Mouse (Mus musculus): Measurements from ENCODE around the gene Soga3. TPM values are rescaled to one million over a fixed set of nuclear protein-coding genes. Genes with fewer than 3 reads are reported as not detected.

Gene Soga3
- polyA plus RNA-seq, 1 experiment from 2014 or later: 47.0 TPM

DNA sequence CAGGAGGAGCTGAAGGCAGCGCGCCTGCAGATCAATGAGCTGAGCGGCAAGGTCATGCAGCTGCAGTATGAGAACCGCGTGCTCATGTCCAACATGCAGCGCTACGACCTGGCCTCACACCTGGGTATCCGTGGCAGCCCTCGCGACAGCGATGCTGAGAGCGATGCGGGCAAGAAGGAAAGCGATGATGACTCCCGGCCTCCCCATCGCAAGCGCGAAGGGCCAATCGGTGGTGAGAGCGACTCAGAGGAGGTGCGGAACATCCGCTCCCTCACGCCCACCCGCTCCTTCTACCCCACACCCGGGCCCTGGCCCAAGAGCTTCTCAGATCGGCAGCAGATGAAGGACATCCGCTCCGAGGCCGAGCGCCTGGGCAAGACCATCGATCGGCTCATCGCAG is 53.2 kb downstream of the Soga3 start:
- Histone ChIP-seq H3K4me1 (ENCODE audit: control insufficient read depth, insufficient read depth, low read length) (no peaks in the 10 kb centered on the region), H3K36me3 (ENCODE audit: control insufficient read depth, insufficient read depth, low read length) (peaks cover 73% of the 10 kb centered on the region), H3K27me3 (replicated peaks; ENCODE audit: control insufficient read depth, insufficient read depth, low read length) (no peaks in the 10 kb centered on the region), H3K9ac (ENCODE audit: low read length) (no peak overlapping the region), H3K9me3 (replicated peaks; ENCODE audit: control insufficient read depth, low read length) (peaks cover 4% of the 10 kb centered on the region; the same call in 1 of the 2 replicates), H3K4me2 (ENCODE audit: low read length) (no peak overlapping the region), H3K4me3 (ENCODE audit: low read depth, low read length) (no peak overlapping the region), H3K27ac (ENCODE audit: low read depth, low read length) (no peak overlapping the region)
- ATAC-seq (no peak), DNase-seq (ENCODE audit: low spot score) (no peak)
- 98% methylated on average over 33 of the region's 33 CpGs for WGBS

DNA sequence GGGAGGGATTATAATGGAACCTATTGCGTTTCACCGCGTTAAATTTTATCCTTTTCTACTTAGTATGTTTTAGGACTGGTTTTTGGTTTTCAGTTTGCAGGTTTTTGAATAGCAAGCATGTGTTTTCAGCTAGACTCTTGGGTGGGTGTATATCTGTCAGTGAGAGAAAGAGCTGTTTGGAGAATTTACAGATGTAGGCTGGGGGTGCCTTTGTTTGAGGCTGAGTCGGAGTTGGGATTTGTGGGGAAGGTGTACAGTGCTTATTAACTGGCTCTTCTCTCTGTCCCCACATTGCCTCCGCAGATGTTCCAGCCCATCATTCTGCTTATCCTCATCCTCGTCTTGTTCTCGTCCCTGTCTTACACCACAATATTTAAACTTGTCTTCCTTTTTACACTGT is 55.0 kb downstream of the Soga3 start, which contains the start of gene Gm49353:
Gene Gm49353, plus strand, starts transcription at position 313 of the 400 bp plus-strand sequence.
- Histone ChIP-seq H3K36me3 (ENCODE audit: control insufficient read depth, insufficient read depth, low read length) (peaks cover 76% of the 10 kb centered on the region), H3K27ac (ENCODE audit: low read depth, low read length) (no peak within 1 kb of the TSS), H3K4me2 (ENCODE audit: low read length) (no peak within 1 kb of the TSS), H3K9ac (ENCODE audit: low read length) (no peak within 1 kb of the TSS), H3K27me3 (replicated peaks; ENCODE audit: control insufficient read depth, insufficient read depth, low read length) (no peaks in the 10 kb centered on the region), H3K4me1 (ENCODE audit: control insufficient read depth, insufficient read depth, low read length) (no peaks in the 10 kb centered on the region), H3K9me3 (replicated peaks; ENCODE audit: control insufficient read depth, low read length) (peaks cover 4% of the 10 kb centered on the region; the same call in 1 of the 2 replicates), H3K4me3 (ENCODE audit: low read depth, low read length) (no peak within 1 kb of the TSS)
- WGBS: 95% methylated on average over 7 of the region's 7 CpGs
- ATAC-seq (no peak), DNase-seq (ENCODE audit: low spot score) (no peak)

DNA sequence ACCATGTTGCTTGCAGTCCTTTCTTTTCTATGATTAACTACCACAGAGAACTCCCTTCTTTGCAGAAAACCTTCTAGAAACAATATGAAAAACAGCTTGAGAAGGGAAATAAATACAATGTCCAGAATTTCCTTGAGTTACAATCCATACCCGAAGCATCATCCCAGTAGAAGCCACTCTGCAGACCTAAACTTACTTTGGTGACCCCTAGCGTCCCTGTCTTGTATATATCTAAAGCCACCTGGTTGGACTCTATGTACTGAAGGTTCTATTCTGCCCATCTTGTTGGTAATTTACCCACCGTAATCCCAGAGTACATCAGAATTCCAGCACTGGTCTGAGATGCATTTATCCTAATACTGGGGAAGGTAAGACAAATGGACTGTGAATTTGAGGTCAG is 56.2 kb downstream of the Soga3 start:
- 81% methylated on average over 3 of the region's 3 CpGs for WGBS
- Histone ChIP-seq H3K4me2 (ENCODE audit: low read length) (no peak overlapping the region), H3K9me3 (replicated peaks; ENCODE audit: control insufficient read depth, low read length) (peaks cover 4% of the 10 kb centered on the region; the same call in 1 of the 2 replicates), H3K9ac (ENCODE audit: low read length) (no peak overlapping the region), H3K27ac (ENCODE audit: low read depth, low read length) (no peak overlapping the region), H3K36me3 (ENCODE audit: control insufficient read depth, insufficient read depth, low read length) (peaks cover 73% of the 10 kb centered on the region), H3K27me3 (replicated peaks; ENCODE audit: control insufficient read depth, insufficient read depth, low read length) (no peaks in the 10 kb centered on the region), H3K4me3 (ENCODE audit: low read depth, low read length) (no peak overlapping the region), H3K4me1 (ENCODE audit: control insufficient read depth, insufficient read depth, low read length) (no peaks in the 10 kb centered on the region)
- no peak for ATAC-seq
- no peak for DNase-seq (ENCODE audit: low spot score)

DNA sequence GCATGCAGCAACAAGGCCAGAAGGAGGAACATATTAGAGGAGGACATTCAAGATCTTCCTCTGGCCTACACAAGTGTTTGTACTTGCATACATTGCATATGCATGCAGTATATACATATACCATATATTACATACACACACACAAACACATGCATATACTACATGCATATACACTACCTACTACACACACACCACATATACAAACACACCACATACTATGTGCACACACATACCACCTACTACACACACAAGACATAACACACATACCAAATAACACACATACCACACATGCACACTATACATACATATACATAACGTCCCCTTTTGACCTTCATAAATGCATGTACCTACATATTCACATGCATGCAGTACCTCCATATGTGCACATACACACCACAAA is 57.0 kb downstream of the Soga3 start:
- Histone ChIP-seq H3K9ac (ENCODE audit: low read length) (no peak overlapping the region), H3K27ac (ENCODE audit: low read depth, low read length) (no peak overlapping the region), H3K27me3 (replicated peaks; ENCODE audit: control insufficient read depth, insufficient read depth, low read length) (no peaks in the 10 kb centered on the region), H3K4me3 (ENCODE audit: low read depth, low read length) (no peak overlapping the region), H3K36me3 (ENCODE audit: control insufficient read depth, insufficient read depth, low read length) (peaks cover 70% of the 10 kb centered on the region), H3K4me2 (ENCODE audit: low read length) (no peak overlapping the region), H3K9me3 (replicated peaks; ENCODE audit: control insufficient read depth, low read length) (peaks cover 4% of the 10 kb centered on the region; the same call in 1 of the 2 replicates), H3K4me1 (ENCODE audit: control insufficient read depth, insufficient read depth, low read length) (no peaks in the 10 kb centered on the region)
- WGBS: 100% methylated on average over 1 of the region's 1 CpGs
- DNase-seq (ENCODE audit: low spot score): no peak
- ATAC-seq: no peak

DNA sequence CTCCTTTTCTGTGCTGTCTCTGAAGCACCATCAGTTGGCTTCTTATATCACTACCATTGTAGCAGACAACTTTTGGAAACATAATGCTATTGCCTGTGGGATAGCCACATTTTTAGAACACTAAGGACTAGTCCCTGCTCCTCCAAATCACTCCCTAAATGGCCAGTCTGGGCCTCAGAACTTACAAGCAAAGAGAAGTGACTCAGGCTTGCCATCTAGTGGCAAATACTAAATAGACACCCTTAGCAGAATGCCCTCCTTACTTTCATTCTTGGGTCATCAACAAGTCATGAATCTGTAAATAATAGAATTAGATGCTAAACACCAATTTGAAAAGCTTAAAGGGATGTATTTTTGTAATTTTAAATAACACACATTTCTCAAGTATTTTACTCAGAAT is 63.1 kb downstream of the Soga3 start:
- H3K4me2 ChIP-seq (ENCODE audit: low read length): no peak overlapping the region
- H3K4me1 ChIP-seq (ENCODE audit: control insufficient read depth, insufficient read depth, low read length): no peaks in the 10 kb centered on the region
- H3K9ac ChIP-seq (ENCODE audit: low read length): no peak overlapping the region
- DNase-seq (ENCODE audit: low spot score) (peak; percentile 71), ATAC-seq (peak; percentile 59)
- H3K27me3 ChIP-seq (replicated peaks; ENCODE audit: control insufficient read depth, insufficient read depth, low read length): no peaks in the 10 kb centered on the region
- no peak overlapping the region for H3K4me3 ChIP-seq (ENCODE audit: low read depth, low read length)
- H3K36me3 ChIP-seq (ENCODE audit: control insufficient read depth, insufficient read depth, low read length): peaks cover 30% of the 10 kb centered on the region
- no peaks in the 10 kb centered on the region for H3K9me3 ChIP-seq (replicated peaks; ENCODE audit: control insufficient read depth, low read length)
- no peak overlapping the region for H3K27ac ChIP-seq (ENCODE audit: low read depth, low read length)

DNA sequence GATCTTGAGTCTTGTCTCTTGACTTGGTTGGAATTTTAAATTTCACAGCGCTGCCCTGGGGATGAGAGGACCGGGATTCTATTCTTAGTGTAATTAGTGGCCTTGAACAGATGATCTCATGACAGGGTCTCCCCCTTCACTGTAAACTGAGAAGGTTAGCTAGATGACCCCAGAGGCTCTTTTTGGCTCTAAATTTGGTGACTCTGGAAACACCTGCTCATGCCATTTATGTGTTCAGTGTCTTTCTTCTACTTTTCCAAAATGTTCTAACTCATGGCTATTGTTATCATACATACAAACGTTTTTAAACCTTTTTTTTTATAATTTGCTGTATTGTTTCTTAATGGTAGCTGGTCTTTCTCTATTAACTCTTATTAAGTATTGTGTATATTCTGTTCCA is 65.1 kb downstream of the Soga3 start:
- ATAC-seq (no peak), DNase-seq (ENCODE audit: low spot score) (no peak)
- no peak overlapping the region for H3K27ac ChIP-seq (ENCODE audit: low read depth, low read length)
- 51% methylated on average over 3 of the region's 3 CpGs for WGBS
- no peak overlapping the region for H3K9ac ChIP-seq (ENCODE audit: low read length)
- H3K4me1 ChIP-seq (ENCODE audit: control insufficient read depth, insufficient read depth, low read length): peaks cover 4% of the 10 kb centered on the region; the same call in 1 of the 2 replicates
- no peaks in the 10 kb centered on the region for H3K9me3 ChIP-seq (replicated peaks; ENCODE audit: control insufficient read depth, low read length)
- no peak overlapping the region for H3K4me2 ChIP-seq (ENCODE audit: low read length)
- no peaks in the 10 kb centered on the region for H3K27me3 ChIP-seq (replicated peaks; ENCODE audit: control insufficient read depth, insufficient read depth, low read length)
- H3K36me3 ChIP-seq (ENCODE audit: control insufficient read depth, insufficient read depth, low read length): peaks cover 30% of the 10 kb centered on the region
- no peak overlapping the region for H3K4me3 ChIP-seq (ENCODE audit: low read depth, low read length)

DNA sequence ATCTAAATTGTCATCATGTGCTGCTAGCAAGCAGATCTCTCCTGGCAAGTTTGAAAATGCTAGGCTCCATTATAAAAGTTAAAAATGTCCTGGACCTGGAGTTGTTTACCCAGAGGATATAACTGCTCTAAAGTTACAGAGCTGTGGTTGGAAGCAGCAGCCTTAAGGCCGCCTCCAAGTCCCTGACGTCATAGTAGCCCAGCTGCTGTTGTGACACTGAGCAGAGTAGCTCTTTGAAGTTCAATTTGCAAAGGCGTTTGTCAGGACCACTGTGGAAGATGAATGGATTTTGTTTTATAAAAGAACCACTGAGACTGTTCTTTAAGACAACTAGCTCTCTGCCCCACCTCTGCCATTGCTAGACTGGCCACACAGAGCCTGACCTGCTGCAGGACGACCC is 67.8 kb downstream of the Soga3 start, which contains the start of gene 9330159F19Rik:
Gene 9330159F19Rik, plus strand, starts transcription at position 154 of the 400 bp plus-strand sequence.
- H3K4me3 ChIP-seq (ENCODE audit: low read depth, low read length): no peak within 1 kb of the TSS
- DNase-seq (ENCODE audit: low spot score): peak; percentile 78
- no peaks in the 10 kb centered on the region for H3K27me3 ChIP-seq (replicated peaks; ENCODE audit: control insufficient read depth, insufficient read depth, low read length)
- no peak within 1 kb of the TSS for H3K4me2 ChIP-seq (ENCODE audit: low read length)
- H3K27ac ChIP-seq (ENCODE audit: low read depth, low read length): peak within 1 kb of the TSS; percentile 52; the same call in 1 of the 2 replicates
- peaks cover 6% of the 10 kb centered on the region; the same call in 1 of the 2 replicates for H3K4me1 ChIP-seq (ENCODE audit: control insufficient read depth, insufficient read depth, low read length)
- H3K9ac ChIP-seq (ENCODE audit: low read length): no peak within 1 kb of the TSS
- H3K36me3 ChIP-seq (ENCODE audit: control insufficient read depth, insufficient read depth, low read length): 0 out of 2 replicates have a peak, but pooled peaks cover 17% of the 10 kb centered on the region
- peak; percentile 84 for ATAC-seq
- H3K9me3 ChIP-seq (replicated peaks; ENCODE audit: control insufficient read depth, low read length): no peaks in the 10 kb centered on the region
- WGBS: 2% methylated on average over 4 of the region's 4 CpGs

DNA sequence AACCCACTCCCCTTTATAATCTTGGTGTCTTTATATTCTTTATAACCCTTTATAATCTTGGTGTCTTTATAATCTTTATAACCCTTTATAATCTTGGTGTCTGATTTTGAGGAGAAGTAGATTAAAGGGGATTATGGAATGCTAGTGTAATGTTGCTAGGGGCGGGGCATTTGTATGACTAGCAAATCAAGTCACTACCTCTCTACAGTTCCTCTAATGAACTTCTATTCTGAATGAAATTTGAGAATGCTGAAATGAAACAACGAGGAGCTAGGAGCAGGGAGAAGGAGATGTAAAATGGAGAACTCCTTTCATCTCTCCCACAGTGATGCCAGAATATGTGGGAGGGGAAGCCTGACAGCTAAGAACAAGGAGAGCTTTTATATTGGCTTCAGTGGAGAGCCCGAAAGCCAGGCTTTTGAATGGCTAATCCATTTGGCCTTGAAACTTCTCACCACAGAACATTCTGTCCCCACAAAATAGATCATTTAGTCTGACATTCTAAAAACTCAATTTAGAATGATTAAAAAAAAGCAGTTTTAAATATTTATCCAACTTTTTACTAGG is 70.0 kb downstream of the Soga3 start:
- Histone ChIP-seq H3K4me2 (ENCODE audit: low read length) (no peak overlapping the region), H3K4me1 (ENCODE audit: control insufficient read depth, insufficient read depth, low read length) (peaks cover 18% of the 10 kb centered on the region), H3K27ac (ENCODE audit: low read depth, low read length) (no peak overlapping the region), H3K36me3 (ENCODE audit: control insufficient read depth, insufficient read depth, low read length) (0 out of 2 replicates have a peak, but pooled peaks cover 13% of the 10 kb centered on the region), H3K9ac (ENCODE audit: low read length) (no peak overlapping the region), H3K9me3 (replicated peaks; ENCODE audit: control insufficient read depth, low read length) (no peaks in the 10 kb centered on the region), H3K27me3 (replicated peaks; ENCODE audit: control insufficient read depth, insufficient read depth, low read length) (no peaks in the 10 kb centered on the region), H3K4me3 (ENCODE audit: low read depth, low read length) (no peak overlapping the region)
- DNase-seq (ENCODE audit: low spot score) (peak; percentile 55), ATAC-seq (0 out of 2 replicates have a peak, but pooled peaks have one; percentile 11)
- WGBS: 6% methylated on average over 3 of the region's 3 CpGs

DNA sequence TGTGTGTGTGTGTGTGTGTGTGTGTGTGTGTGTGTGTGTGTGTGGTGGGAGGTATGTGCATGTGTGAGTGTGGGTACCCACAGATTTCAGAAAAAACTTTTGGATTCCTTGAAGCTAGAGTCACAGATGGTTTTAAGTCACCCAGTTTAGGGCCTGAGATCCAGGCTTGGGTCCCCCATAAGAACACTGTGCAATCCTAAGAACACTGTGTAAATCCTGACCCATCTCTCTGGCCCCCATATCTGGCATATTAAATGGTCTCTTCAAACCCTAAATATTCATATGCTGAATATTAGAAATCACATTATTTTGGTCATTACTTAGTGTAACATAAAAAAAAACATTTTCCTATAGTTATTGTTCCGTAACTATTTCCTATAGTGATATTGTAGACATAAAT is 73.3 kb downstream of the Soga3 start:
- Histone ChIP-seq H3K9ac (ENCODE audit: low read length) (no peak overlapping the region), H3K27me3 (replicated peaks; ENCODE audit: control insufficient read depth, insufficient read depth, low read length) (no peaks in the 10 kb centered on the region), H3K4me1 (ENCODE audit: control insufficient read depth, insufficient read depth, low read length) (peaks cover 18% of the 10 kb centered on the region), H3K36me3 (ENCODE audit: control insufficient read depth, insufficient read depth, low read length) (peaks cover 20% of the 10 kb centered on the region), H3K4me3 (ENCODE audit: low read depth, low read length) (no peak overlapping the region), H3K4me2 (ENCODE audit: low read length) (no peak overlapping the region), H3K9me3 (replicated peaks; ENCODE audit: control insufficient read depth, low read length) (no peaks in the 10 kb centered on the region), H3K27ac (ENCODE audit: low read depth, low read length) (no peak overlapping the region)
- 92% methylated on average over 1 of the region's 1 CpGs for WGBS
- peak; percentile 22 for ATAC-seq
- DNase-seq (ENCODE audit: low spot score): no peak
